Mouse (Mus musculus) ES-E14 (cell line): Measurements from ENCODE around the gene Sphk2. TPM values are rescaled to one million over a fixed set of nuclear protein-coding genes. Genes with fewer than 3 reads are reported as not detected.

ENCODE experiments used
- DNase-seq: peaks from one replicate; pipeline ENCODE4 v3.0.0-alpha.2; 2013; ENCODE audit warnings: low read depth, low spot score
- H3K27ac ChIP-seq: 2 replicates; pipeline ENCODE4 v1.5.1; 2012; ENCODE audit warnings: low read depth, mild to moderate bottlenecking, low read length, moderate library complexity, mixed read lengths; ENCODE audit not compliant: poor library complexity, insufficient read depth, severe bottlenecking
- H3K36me3 ChIP-seq: 2 replicates; pipeline ENCODE4 v1.6.1; 2012; ENCODE audit warnings: mild to moderate bottlenecking, low read length, moderate library complexity, mixed read lengths; ENCODE audit not compliant: control insufficient read depth, poor library complexity, insufficient read depth, severe bottlenecking
- H3K4me1 ChIP-seq, 2 experiments: fragments of 150-350 bp in 1 of 2; sonication (generic) in 1 of 2; 2 replicates each; pipeline ENCODE4 v1.6.1; 2012; ENCODE audit warnings: low read length in 2 of 2, mild to moderate bottlenecking in 1 of 2, mixed read lengths in 1 of 2; ENCODE audit not compliant: control insufficient read depth in 2 of 2, insufficient read depth in 2 of 2, poor library complexity in 1 of 2
- H3K4me3 ChIP-seq, 2 experiments: fragments of 150-350 bp in 1 of 2; sonication (generic) in 1 of 2; 2 replicates each; pipeline ENCODE4 v1.5.1; 2012; ENCODE audit warnings: low read length in 2 of 2, low read depth in 1 of 2, mild to moderate bottlenecking in 1 of 2, mixed read lengths in 1 of 2; ENCODE audit not compliant: insufficient read depth in 1 of 2, poor library complexity in 1 of 2, severe bottlenecking in 1 of 2
- H3K9ac ChIP-seq: 2 replicates; pipeline ENCODE4 v1.6.1; 2012; ENCODE audit warnings: low read depth, mild to moderate bottlenecking, low read length, mixed read lengths; ENCODE audit not compliant: poor library complexity, insufficient read depth, severe bottlenecking
- H3K9me3 ChIP-seq: fragments of 150-350 bp; sonication (generic); 2 replicates; pipeline ENCODE4 v1.6.1; 2012; ENCODE audit warnings: low read depth, mild to moderate bottlenecking, low read length; ENCODE audit not compliant: control insufficient read depth, insufficient read depth
- CHD2 ChIP-seq: IDR thresholded peaks from 2 replicates; pipeline ENCODE4 v1.6.1; 2014; ENCODE audit warnings: mild to moderate bottlenecking, low read depth, low read length, inconsistent platforms
- HCFC1 ChIP-seq: IDR thresholded peaks from 2 replicates; pipeline ENCODE4 v1.6.1; 2012; ENCODE audit warnings: low read length, inconsistent platforms, borderline replicate concordance; ENCODE audit not compliant: insufficient read depth
- MAFK ChIP-seq: IDR thresholded peaks from 2 replicates; pipeline ENCODE4 v1.6.1; 2014; ENCODE audit warnings: mild to moderate bottlenecking, low read depth, low read length, inconsistent platforms; ENCODE audit not compliant: insufficient read depth
- ZC3H11A ChIP-seq: IDR thresholded peaks from 2 replicates; pipeline ENCODE4 v1.6.1; 2012; ENCODE audit warnings: low read depth, mild to moderate bottlenecking, inconsistent platforms, low read length, borderline replicate concordance
- ZNF384 ChIP-seq: IDR thresholded peaks from 2 replicates; pipeline ENCODE4 v1.6.1; 2012; ENCODE audit warnings: low read depth, low read length, inconsistent platforms
- in situ Hi-C, 2 experiments: fragments of 600-800 bp; cut with MboI; formaldehyde crosslinking; loops; one replicate each; pipeline ENCODE4 v1.15.1; 2025; ENCODE audit warnings: low sequenced_read_pairs in 2 of 2, inconsistent platforms in 1 of 2; ENCODE audit not compliant: unreplicated experiment in 2 of 2
- total RNA-seq: library from RNA; depleted of rRNA; stranded (reverse); fragments of 300-350 nt; gene quantifications from 2 replicates; pipeline ENCODE4 v1.2.3, GENCODE M21; 2012

The Sphk2 gene
- total RNA-seq, 1 experiment = 21.5 TPM

GRCm38 (mm10) chr7:45713881-45714520, 3.8 kb downstream of the Sphk2 start:
- H3K4me3 ChIP-seq = peak overlapping the region in 1 of 2 experiments; percentile 76; a peak in 1 of 4 replicates
- H3K27ac ChIP-seq = no peak overlapping the region
- H3K36me3 ChIP-seq = peaks cover 37% of the 10 kb centered on the region
- in situ Hi-C loops = no loop called here
- TF ChIP-seq ZNF384 (no peak), ZC3H11A (no peak), HCFC1 (no peak), CHD2 (no peak), MAFK (no peak)
- peaks cover 0 to 25% of the 10 kb centered on the region in 2 experiments; a peak in 2 of 4 replicates for H3K4me1 ChIP-seq
- no peak for DNase-seq
- H3K9ac ChIP-seq = no peak overlapping the region; the same call in 1 of the 2 replicates
- H3K9me3 ChIP-seq = no peaks in the 10 kb centered on the region

- no peak overlapping the region for H3K9ac ChIP-seq
- in situ Hi-C loops = no loop called here
- peaks cover 0 to 28% of the 10 kb centered on the region in 2 experiments; a peak in 2 of 4 replicates for H3K4me1 ChIP-seq
- DNase-seq = no peak
- TF ChIP-seq ZNF384 = no peak
- TF ChIP-seq HCFC1 = no peak
- no peak for TF ChIP-seq ZC3H11A
- no peak for TF ChIP-seq CHD2
- TF ChIP-seq MAFK = no peak
- no peak overlapping the region for H3K27ac ChIP-seq
- peaks cover 31% of the 10 kb centered on the region for H3K36me3 ChIP-seq
- no peak overlapping the region for H3K4me3 ChIP-seq
- no peaks in the 10 kb centered on the region for H3K9me3 ChIP-seq
These were observed 4.4 kb downstream of the Sphk2 start for GRCm38 (mm10) chr7:45713396-45713795.

- H3K9me3 ChIP-seq = no peaks in the 10 kb centered on the region
- TF ChIP-seq CHD2 = no peak
- no peak for TF ChIP-seq HCFC1
- no peak for TF ChIP-seq MAFK
- no peak for TF ChIP-seq ZC3H11A
- TF ChIP-seq ZNF384 = no peak
- no peak overlapping the region for H3K9ac ChIP-seq
- H3K36me3 ChIP-seq = peaks cover 29% of the 10 kb centered on the region
- in situ Hi-C loops = no loop called here
- no peak overlapping the region for H3K4me3 ChIP-seq
- no peak overlapping the region for H3K27ac ChIP-seq
- H3K4me1 ChIP-seq = peaks cover 5 to 34% of the 10 kb centered on the region in 2 experiments; a peak in 3 of 4 replicates
- no peak for DNase-seq
These were observed 5.6 kb downstream of the Sphk2 start for GRCm38 (mm10) chr7:45712022-45712757.

GRCm38 (mm10) chr7:45711316-45712021, 6.3 kb downstream of the Sphk2 start:
- Histone ChIP-seq H3K36me3 (peaks cover 29% of the 10 kb centered on the region), H3K4me1 (peaks cover 5 to 35% of the 10 kb centered on the region in 2 experiments; a peak in 3 of 4 replicates), H3K9ac (0 out of 2 replicates have a peak overlapping the region, but pooled peaks have one; percentile 4), H3K27ac (no peak overlapping the region), H3K4me3 (no peak overlapping the region), H3K9me3 (no peaks in the 10 kb centered on the region)
- no peak for DNase-seq
- no peak for TF ChIP-seq CHD2
- no peak for TF ChIP-seq ZNF384
- TF ChIP-seq HCFC1 = no peak
- no peak for TF ChIP-seq MAFK
- no peak for TF ChIP-seq ZC3H11A
- in situ Hi-C loops = no loop called here
